Mouse (Mus musculus) liver, adult (tissue): ENCODE measurements around the gene Cavin2.
A peak's percentile ranks its signal among the peaks of the same experiment; 100 is the strongest.

ENCODE experiments used
- GATA4 ChIP-seq: IDR thresholded peaks from 2 replicates; pipeline ENCODE4 v1.6.1; 2014; ENCODE audit warnings: mild to moderate bottlenecking, low read length; ENCODE audit not compliant: insufficient replicate concordance

Cavin2 gene

GRCm38 (mm10) chr1:51289620-51290445, 907 bp downstream of the Cavin2 start:
- TF ChIP-seq GATA4 = no peak

DNA sequence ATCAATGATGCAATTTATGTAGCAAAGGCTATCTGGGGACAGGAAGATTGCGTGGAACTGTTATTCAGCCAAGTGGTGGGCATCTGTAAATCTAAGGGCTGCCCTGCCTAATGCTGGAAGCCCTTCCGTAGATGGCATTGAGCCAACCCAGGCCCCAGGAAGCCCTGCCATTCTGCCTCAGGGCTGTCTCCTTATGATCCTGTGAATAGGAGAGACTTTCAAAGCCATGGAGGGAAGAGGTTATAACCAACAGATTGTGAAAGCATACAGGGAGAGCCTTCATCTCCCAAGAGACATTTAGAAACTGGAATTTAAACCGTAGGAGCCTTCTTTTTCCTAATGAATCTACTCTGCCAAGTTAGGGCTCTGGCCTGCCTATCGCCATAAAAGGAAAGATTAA, 1.7 kb downstream of the Cavin2 start:
- TF ChIP-seq GATA4 = 0 out of 2 replicates have a peak, but pooled peaks have one; percentile 49

- 0 out of 2 replicates have a peak, but pooled peaks have one; percentile 51 for TF ChIP-seq GATA4
These were observed 3.4 kb downstream of the Cavin2 start for GRCm38 (mm10) chr1:51292348-51292747.

DNA sequence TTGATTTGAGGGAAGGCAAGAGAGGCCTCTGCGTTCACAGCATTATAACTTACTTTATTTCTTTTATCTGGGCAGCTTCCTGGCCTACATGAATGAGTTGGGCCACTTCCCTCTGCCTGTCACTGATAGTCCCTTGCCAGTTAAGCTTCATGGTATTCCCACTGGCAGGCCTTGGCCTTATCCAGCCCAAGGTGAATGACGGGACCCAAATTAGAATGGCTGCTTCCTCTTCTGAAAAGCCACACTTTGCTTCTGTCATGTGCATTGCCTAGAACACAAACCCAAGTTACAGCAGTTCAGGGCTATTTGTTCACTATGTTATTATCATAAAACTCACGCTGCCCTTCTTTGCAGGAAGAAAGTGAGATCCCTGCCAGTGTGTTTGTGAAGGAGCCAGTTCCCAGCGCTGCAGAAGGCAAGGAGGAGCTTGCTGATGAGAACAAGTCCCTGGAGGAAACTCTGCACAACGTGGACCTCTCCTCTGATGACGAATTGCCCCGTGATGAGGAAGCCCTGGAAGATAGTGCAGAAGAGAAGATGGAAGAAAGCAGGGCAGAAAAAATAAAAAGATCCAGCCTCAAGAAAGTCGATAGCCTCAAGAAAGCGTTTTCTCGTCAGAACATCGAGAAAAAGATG, 11.5 kb downstream of the Cavin2 start:
- TF ChIP-seq GATA4 = peak; percentile 81; the same call in 1 of the 2 replicates

- TF ChIP-seq GATA4 = no peak
These were observed 18.1 kb downstream of the Cavin2 start for GRCm38 (mm10) chr1:51307056-51307455.

- no peak for TF ChIP-seq GATA4
These were observed 26.6 kb downstream of the Cavin2 start for GRCm38 (mm10) chr1:51315476-51315875.

DNA sequence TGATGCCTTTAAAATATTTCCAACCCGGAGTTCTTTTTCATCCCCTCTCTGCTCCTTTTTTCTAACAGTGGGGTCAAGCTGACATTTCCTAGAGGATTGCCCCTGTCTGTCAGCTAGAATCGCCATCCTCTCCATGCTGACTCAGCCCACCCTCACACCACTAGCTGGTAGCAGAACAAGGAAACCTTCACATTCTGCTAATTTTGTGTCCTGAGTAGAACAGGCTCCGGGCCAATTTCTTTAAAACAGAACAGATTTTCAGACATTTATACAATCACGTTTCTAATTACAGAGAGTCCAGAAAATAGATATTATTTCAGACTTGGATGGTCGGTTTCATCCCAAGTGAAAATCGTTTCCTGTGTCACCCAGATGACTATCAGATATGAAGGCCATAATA, 34.6 kb downstream of the Cavin2 start:
- TF ChIP-seq GATA4 = no peak

GRCm38 (mm10) chr1:51328541-51328940, 39.6 kb downstream of the Cavin2 start:
- TF ChIP-seq GATA4 = no peak

- no peak for TF ChIP-seq GATA4
These were observed 44.1 kb downstream of the Cavin2 start for GRCm38 (mm10) chr1:51332986-51333385.

- no peak for TF ChIP-seq GATA4
These were observed 44.8 kb downstream of the Cavin2 start for GRCm38 (mm10) chr1:51333557-51334285.

- TF ChIP-seq GATA4 = no peak
These were observed 45.4 kb downstream of the Cavin2 start for GRCm38 (mm10) chr1:51334289-51334688.

DNA sequence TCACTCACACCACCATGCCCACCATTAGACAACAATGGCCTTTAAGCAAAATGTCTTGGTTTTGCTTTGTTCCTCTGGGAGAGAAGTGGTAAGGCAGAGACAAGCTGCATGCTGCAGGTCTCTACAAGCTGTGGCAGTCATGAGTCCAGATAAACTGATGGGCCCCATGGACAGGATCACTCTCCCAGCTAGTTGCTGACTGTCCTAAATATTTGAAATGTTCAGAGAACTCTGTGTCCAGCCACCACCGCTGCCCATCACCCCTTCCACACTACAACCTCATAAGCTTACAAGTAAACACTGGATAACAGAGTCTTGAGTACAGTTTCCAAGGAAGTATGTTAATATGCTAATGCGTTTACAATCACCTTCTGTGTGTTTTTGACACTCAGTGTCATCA, 46.2 kb downstream of the Cavin2 start:
- no peak for TF ChIP-seq GATA4

DNA sequence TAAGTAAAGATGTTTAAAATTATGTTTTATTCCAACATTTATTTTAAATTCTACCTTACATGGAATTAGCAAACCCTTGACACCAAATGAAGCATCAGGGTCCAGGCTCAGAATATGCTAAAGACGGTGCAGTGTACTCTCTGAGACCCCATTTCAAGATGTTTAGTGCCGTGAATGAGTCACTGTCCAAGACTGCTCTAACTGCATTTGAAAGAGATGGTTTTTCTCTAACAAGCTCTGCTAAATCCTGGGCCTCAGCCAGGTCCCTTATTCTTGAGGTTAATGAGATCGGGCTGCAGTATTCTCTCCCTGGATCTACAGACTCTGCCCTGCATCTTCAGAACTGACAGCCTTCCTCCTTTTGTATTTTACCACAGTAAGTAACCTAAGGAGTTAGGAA, 55.2 kb downstream of the Cavin2 start:
- TF ChIP-seq GATA4 = no peak

- no peak for TF ChIP-seq GATA4
These were observed 58.7 kb downstream of the Cavin2 start for GRCm38 (mm10) chr1:51347596-51347995.

GRCm38 (mm10) chr1:51348631-51349030, 59.7 kb downstream of the Cavin2 start:
- no peak for TF ChIP-seq GATA4
